Mouse (Mus musculus) T-helper 2 cell (primary cell): Measurements from ENCODE around the gene Psmb8.

Experiments used
- in situ Hi-C: fragments of 300-600 bp; cut with MboI, MseI; formaldehyde crosslinking; loops from one replicate; pipeline ENCODE4 v1.15.1; 2025; ENCODE audit warnings: high pct_unique_total_duplicates

Psmb8 gene

GRCm38 (mm10) chr17:34244656-34245055, 47.1 kb downstream of the Psmb8 start:
- in situ Hi-C loops, result loop anchor here (5.0 to 10.0 kb wide), 3 partner anchors 32 to 108 kb away; partner anchors contain the start of gene Btnl2

DNA sequence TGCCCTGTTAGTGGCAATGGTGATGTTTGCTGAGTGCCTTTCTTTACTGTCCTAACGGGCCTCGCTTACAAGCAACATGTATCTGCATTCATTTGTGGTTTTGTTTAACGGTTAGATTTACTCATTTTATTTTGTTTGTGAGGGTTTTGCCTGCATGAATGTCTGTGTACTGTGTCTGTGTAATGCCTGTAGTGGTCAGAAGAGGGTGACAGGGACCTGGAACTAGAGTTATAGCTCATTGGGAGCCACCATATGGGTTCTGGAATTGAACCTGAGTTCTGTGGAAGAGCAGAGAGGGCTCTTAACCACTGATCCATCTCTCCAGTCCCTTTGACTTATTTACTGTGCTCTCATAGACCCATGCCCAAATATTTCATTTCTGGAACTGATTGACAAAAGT, 49.5 kb downstream of the Psmb8 start:
- in situ Hi-C loops, result loop anchor here (5.0 to 10.0 kb wide), 3 partner anchors 35 to 105 kb away; partner anchors contain the start of gene Btnl2

- in situ Hi-C loops, result loop anchor here (5.0 to 10.0 kb wide), 3 partner anchors 36 to 104 kb away; partner anchors contain the start of gene Btnl2
Observed at GRCm38 (mm10) chr17:34248764-34249163, 51.2 kb downstream of the Psmb8 start.

DNA sequence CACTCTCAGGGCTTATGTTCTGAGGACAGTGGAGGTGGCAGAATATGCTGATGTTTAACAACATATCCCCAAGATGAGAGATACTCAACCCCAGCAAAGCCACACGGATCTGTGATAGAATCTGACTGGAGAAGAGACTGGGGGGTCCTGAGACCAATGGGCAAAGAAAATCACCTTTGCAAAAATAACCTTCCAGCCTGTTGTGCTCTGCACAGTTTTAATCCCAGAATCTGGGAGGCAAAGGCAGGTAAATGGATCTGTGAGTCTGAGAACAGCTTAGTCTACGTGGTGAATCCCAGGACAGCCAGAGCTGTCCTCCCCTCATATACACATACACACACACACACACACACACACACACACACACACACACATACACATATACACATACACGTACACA, 51.8 kb downstream of the Psmb8 start:
- in situ Hi-C loops, result loop anchor here (5.0 to 10.0 kb wide), 3 partner anchors 37 to 103 kb away; partner anchors contain the start of gene Btnl2

DNA sequence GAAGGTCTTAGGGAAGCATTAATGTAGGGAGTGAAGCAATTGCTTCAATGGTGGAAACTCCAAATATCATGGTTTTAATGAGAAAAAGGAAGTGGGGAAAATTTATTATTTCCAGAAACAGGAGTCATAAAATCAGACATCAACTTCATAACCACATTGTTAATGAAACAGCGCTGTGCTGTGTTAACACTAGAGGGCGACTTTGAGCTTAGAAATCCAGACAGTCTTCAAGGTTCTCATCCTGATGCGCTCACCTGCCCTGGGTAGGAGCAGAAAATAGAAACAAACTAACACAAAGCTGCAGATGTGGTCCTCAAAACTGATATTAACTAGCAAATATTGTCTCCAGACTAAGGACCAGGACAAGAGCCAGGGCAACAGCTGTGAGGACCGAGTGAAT, 52.4 kb downstream of the Psmb8 start:
- in situ Hi-C loops, result loop anchor here (5.0 to 10.0 kb wide), 4 partner anchors 38 to 565 kb away; partner anchors contain the start of genes Btnl2 and Hnrnpm
